Mouse (Mus musculus) R1 (cell line): ENCODE results near the gene Rfxank.

Experiments used
- DNase-seq: peaks from one replicate; pipeline ENCODE4 v3.0.0-alpha.2; 2018; ENCODE audit warnings: low read depth, low spot score

Gene Rfxank

GRCm38 (mm10) chr8:70139026-70139857 is at the start of gene Rfxank, which contains the start of the genes Borcs8 and Mef2b:
Gene Rfxank, minus strand, starts transcription at chr8:70139154.
Gene Borcs8, plus strand, starts transcription at chr8:70139499.
Gene Mef2b, plus strand, starts transcription at chr8:70139711.
- DNase-seq: peak; percentile 99

- DNase-seq: no peak
Observed at GRCm38 (mm10) chr8:70188707-70189106, 49.8 kb upstream of the Rfxank start.

GRCm38 (mm10) chr8:70183194-70183593 is 44.2 kb upstream of the Rfxank start:
- no peak for DNase-seq

- DNase-seq: no peak
Observed at GRCm38 (mm10) chr8:70181903-70182252, 42.9 kb upstream of the Rfxank start.

GRCm38 (mm10) chr8:70181212-70181902 is 42.4 kb upstream of the Rfxank start:
- DNase-seq: no peak

GRCm38 (mm10) chr8:70179082-70179481 is 40.1 kb upstream of the Rfxank start:
- peak; percentile 67 for DNase-seq

- no peak for DNase-seq
Observed at GRCm38 (mm10) chr8:70178231-70178630, 39.3 kb upstream of the Rfxank start.

- DNase-seq: no peak
Observed at GRCm38 (mm10) chr8:70174079-70174478, 35.1 kb upstream of the Rfxank start.

- no peak for DNase-seq
Observed at GRCm38 (mm10) chr8:70173320-70173719, 34.4 kb upstream of the Rfxank start.

- peak; percentile 97 for DNase-seq
Observed at GRCm38 (mm10) chr8:70172043-70172681, 33.2 kb upstream of the Rfxank start, which contains the start of gene Tmem161a. Gene Tmem161a, plus strand, starts transcription at chr8:70172356.

- DNase-seq: no peak
Observed at GRCm38 (mm10) chr8:70171240-70171639, 32.3 kb upstream of the Rfxank start.

- DNase-seq: no peak
Observed at GRCm38 (mm10) chr8:70170748-70171147, 31.8 kb upstream of the Rfxank start.

- no peak for DNase-seq
Observed at GRCm38 (mm10) chr8:70170116-70170515, 31.2 kb upstream of the Rfxank start.

- DNase-seq: peak; percentile 75
Observed at GRCm38 (mm10) chr8:70166504-70167110, 27.7 kb upstream of the Rfxank start.

GRCm38 (mm10) chr8:70163316-70163715 is 24.4 kb upstream of the Rfxank start:
- DNase-seq: no peak

- DNase-seq: no peak
Observed at GRCm38 (mm10) chr8:70160015-70160414, 21.1 kb upstream of the Rfxank start.

GRCm38 (mm10) chr8:70159211-70159610 is 20.3 kb upstream of the Rfxank start:
- no peak for DNase-seq

GRCm38 (mm10) chr8:70158069-70158853 is 19.3 kb upstream of the Rfxank start:
- peak; percentile 82 for DNase-seq

- DNase-seq: no peak
Observed at GRCm38 (mm10) chr8:70157240-70157800, 18.4 kb upstream of the Rfxank start.

- peak; percentile 93 for DNase-seq
Observed at GRCm38 (mm10) chr8:70152537-70153257, 13.7 kb upstream of the Rfxank start.
